Mouse (Mus musculus): ENCODE measurements around the gene Nsa2.
A peak's percentile ranks its signal among the peaks of the same experiment; 100 is the strongest.

DNA sequence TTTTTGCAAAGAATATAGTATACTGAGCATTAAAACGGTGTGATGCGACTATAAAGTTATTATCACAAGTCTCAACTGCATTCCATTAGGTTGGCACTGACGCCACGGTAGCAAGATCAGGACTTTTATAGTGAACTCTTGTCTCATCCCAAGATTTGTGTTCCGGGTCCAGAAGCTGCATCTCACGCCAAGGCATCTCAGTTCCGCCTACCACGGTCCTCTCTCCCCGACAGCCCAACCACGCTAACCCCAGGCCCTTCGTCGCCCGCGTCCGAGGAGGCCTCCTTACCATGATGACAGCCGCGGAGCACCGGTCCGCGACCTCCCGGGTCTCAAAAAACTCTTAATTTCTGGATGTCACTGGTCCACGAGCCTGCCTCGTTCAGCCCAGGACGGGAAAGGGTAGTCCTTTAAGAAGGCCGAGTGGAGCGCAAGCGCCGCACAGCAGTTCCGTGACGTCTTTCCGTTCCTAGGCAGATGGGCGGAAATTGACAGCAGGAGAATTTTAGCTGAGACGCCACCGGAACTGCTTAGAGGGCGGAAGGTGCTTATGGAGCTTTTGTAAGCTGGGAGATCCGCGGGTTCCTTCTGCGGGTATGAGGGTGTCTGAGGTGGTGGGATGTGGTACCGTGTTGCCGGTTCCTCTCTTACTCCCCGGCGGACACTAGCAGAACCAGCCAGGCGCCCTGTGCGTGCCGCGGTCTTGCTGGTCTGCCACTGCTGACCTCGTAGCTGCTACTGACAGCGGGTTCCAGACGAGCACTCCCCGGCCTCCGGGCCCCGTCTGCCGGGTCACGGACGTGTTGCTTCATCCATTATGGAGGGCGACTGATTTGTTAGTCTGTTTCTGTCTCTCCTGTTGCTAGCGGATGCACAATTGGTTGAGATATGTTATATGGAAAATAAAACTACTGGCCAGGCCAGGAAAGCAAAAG, at the start of gene Nsa2, which contains the start of gene Gfm2:
- peak; percentile 17; the same call in 1 of the 2 replicates for TF ChIP-seq POLR2A (IDR thresholded peaks at IDR 0.05; ENCODE audit: borderline replicate concordance, control insufficient read depth, low read depth, low read length)
- no peak for TF ChIP-seq CTCF (IDR thresholded peaks at IDR 0.05; ENCODE audit: control insufficient read depth, insufficient read depth, low read length)
